Mouse (Mus musculus) kidney, embryonic 16.5 days (tissue): Measurements from ENCODE around the gene Rab34. TPM values are rescaled to one million over a fixed set of nuclear protein-coding genes. Genes with fewer than 3 reads are reported as not detected.

ENCODE experiments used
- ATAC-seq: fragments of 200-750 bp; cut with Nextera tagmentation; 2 replicates; pipeline ENCODE4 v1.8.0; 2017; ENCODE audit warnings: moderate TSS enrichment; ENCODE audit not compliant: low FRiP score, low TSS enrichment
- H3K27ac ChIP-seq: fragments of 300-500 bp; sonication (generic); 2 replicates; pipeline ENCODE4 v1.5.1; 2014; ENCODE audit warnings: low read length
- H3K27me3 ChIP-seq: fragments of 300-500 bp; sonication (generic); 2 replicates; pipeline ENCODE4 v1.6.1; 2014; ENCODE audit warnings: low read length, control low read depth, mixed read lengths; ENCODE audit not compliant: insufficient read depth
- H3K36me3 ChIP-seq: fragments of 300-500 bp; sonication (generic); 2 replicates; pipeline ENCODE4 v1.6.1; 2014; ENCODE audit warnings: low read length, control low read depth, mixed read lengths; ENCODE audit not compliant: insufficient read depth
- H3K4me1 ChIP-seq: fragments of 300-500 bp; sonication (generic); 2 replicates; pipeline ENCODE4 v1.6.1; 2014; ENCODE audit warnings: low read length, control low read depth, mixed read lengths; ENCODE audit not compliant: insufficient read depth
- H3K4me2 ChIP-seq: fragments of 300-500 bp; sonication (generic); replicated peaks from 2 replicates; pipeline ENCODE4 v1.6.1; 2014; ENCODE audit warnings: low read depth, low read length
- H3K4me3 ChIP-seq: fragments of 300-500 bp; sonication (generic); 2 replicates; pipeline ENCODE4 v1.5.1; 2014; ENCODE audit warnings: mild to moderate bottlenecking, low read length
- H3K9ac ChIP-seq: fragments of 300-500 bp; sonication (generic); replicated peaks from 2 replicates; pipeline ENCODE4 v1.6.1; 2014; ENCODE audit warnings: low read length
- H3K9me3 ChIP-seq: fragments of 300-500 bp; sonication (generic); 2 replicates; pipeline ENCODE4 v1.6.1; 2016; ENCODE audit warnings: low read length, control low read depth
- WGBS: fragments of 180-500 bp; shearing (Covaris S2); extraction: QIAGEN DNeasy Blood & Tissue Kit; methylation state at CpG from one replicate; pipeline ENCODE4 v1.1.7; 2014; 5-methylcytosine and 5-hydroxymethylcytosine counted together
- polyA plus RNA-seq: library from polyadenylated mRNA; unstranded; fragments of >200 nt; fragmentation: Nextera tagmentation; extraction: Ambion mirVana; gene quantifications from 2 replicates; pipeline ENCODE4 v1.2.1, GENCODE M21; 2015

Rab34 gene
- polyA plus RNA-seq, 1 experiment from 2014 or later, result 130 TPM

DNA sequence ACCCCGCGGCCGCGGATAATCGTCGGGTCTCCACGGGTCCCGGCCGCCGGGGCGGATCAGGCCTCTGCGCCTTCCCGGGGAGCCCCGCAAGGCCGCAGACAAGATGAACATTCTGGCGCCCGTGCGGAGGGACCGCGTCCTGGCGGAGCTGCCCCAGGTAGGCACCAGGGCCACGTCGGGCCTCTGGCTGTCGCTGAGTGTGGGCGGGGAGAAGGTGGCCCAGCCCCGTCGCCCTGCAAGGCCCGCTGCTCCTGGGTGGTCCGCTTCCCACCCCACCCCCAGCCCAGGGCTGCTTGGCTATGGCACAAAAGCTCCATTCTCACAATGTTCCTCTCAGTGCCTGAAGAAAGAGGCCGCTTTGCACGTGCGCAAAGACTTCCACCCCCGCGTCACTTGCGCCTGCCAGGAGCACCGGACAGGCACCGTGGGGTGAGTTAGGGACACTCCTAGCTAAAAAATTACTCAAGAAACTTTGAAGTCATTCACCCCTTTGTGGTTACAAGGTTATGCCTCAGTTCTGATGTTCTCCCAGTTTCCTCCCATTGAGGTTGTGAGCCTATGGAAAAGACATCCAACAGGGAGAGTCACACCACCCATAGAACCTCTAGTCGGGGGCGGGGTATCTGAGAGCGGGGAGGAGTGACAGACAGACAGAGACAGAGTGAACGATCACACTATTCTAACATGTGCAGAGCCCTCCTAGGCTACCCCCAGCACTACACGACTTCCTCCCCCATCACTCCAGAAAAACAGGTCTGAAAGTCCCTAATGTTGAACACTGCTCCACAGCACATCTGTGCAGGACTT is 1.2 kb downstream of the Rab34 start:
- under 1% methylated on average over 42 of the region's 42 CpGs for WGBS
- ATAC-seq, result peak; percentile 92

DNA sequence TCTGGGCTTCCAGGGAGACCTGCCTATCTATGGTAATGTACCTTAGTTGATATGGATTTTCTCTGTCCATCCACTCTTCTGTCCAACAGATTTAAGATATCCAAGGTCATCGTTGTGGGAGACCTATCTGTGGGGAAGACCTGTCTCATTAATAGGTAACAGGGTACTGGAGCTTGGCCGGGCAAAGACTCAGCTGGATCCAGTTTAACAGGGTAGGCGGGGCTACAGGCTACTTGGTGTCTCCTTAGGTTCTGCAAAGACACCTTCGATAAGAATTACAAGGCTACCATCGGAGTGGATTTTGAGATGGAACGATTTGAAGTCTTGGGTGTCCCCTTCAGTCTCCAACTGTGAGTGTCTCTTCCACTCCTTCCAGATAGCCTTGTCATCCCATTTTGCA is 1.8 kb downstream of the Rab34 start:
- Histone ChIP-seq H3K4me1 (peaks cover 30% of the 10 kb centered on the region), H3K27ac (peak overlapping the region; percentile 100), H3K36me3 (peaks cover 21% of the 10 kb centered on the region), H3K27me3 (no peaks in the 10 kb centered on the region), H3K4me2 (peak overlapping the region; percentile 58), H3K9ac (peak overlapping the region; percentile 96), H3K4me3 (peak overlapping the region; percentile 81), H3K9me3 (no peaks in the 10 kb centered on the region)
- ATAC-seq, result no peak
- 42% methylated on average over 6 of the region's 6 CpGs for WGBS

More for the DNA sequence above, 1.2 kb downstream of the Rab34 start:
- Histone ChIP-seq H3K27me3 (no peaks in the 10 kb centered on the region), H3K9me3 (no peaks in the 10 kb centered on the region), H3K4me1 (peaks cover 25% of the 10 kb centered on the region), H3K27ac (peak overlapping the region; percentile 100), H3K4me2 (peak overlapping the region; percentile 58), H3K36me3 (peaks cover 21% of the 10 kb centered on the region), H3K9ac (peak overlapping the region; percentile 96), H3K4me3 (peak overlapping the region; percentile 81)

DNA sequence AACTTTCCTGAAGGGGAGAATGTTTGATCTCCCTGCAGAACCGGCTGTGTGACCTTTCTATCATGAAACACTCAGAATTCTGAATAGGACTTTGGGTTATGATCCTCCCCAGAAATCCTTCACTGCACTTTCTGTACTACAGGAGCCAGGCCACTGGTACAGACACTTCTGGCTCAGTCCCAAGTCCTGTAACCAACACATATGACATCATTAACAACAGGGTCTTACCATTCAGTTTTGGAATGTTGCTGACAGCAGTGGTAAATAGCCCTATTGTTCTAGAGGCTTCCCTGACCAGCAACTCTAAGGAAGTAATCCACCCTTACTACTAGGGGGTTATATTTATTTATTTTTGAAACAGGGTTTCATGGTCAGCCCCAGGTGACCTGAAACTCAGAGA is 4.9 kb downstream of the Rab34 start, which contains the start of gene Proca1:
Proca1 (plus strand) TSS at position 280 of the 400 bp plus-strand sequence.
- Histone ChIP-seq H3K27me3 (no peaks in the 10 kb centered on the region), H3K4me2 (peak within 1 kb of the TSS; percentile 75), H3K9me3 (no peaks in the 10 kb centered on the region), H3K4me1 (peaks cover 23% of the 10 kb centered on the region), H3K9ac (peak within 1 kb of the TSS; percentile 64), H3K27ac (peak within 1 kb of the TSS; percentile 58; the same call in 1 of the 2 replicates), H3K4me3 (peak within 1 kb of the TSS; percentile 61), H3K36me3 (peaks cover 21% of the 10 kb centered on the region)
- no peak for ATAC-seq
- WGBS, result 71% methylated on average over 1 of the region's 1 CpGs

DNA sequence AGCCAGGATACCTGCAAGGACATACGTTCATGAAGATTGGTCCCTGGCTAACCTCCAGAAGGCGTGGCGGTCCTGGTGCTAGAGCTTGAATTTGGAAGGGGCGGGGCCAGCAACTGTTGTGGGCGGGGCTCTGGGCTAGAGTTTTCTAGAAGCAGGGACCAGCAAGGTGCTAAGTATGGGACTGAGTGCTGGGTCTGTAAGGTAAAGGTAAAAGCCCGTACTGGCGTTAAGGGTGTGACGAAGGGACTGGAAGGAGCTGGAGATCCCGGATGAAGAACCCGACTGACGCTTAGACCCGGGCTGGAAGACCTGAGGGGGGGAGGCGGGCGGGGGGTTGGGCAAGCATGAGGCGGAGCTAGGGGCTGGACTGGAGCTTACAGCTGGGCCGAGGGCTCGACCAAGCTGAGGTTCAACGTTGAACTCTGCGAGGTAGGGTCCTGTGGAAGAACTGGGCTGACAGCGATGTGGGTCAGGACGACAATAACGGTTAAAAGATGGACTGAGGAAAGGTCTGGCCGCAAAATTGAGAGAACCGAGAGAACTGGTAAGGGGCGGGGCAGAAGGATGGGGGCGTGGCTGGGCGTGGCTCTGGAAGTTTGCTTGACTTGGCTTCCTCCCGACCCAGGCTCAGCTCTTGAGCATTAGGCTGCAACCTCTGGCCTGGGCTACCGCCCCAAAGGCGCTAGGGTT is 6.3 kb downstream of the Rab34 start:
- H3K9me3 ChIP-seq, result no peaks in the 10 kb centered on the region
- H3K4me1 ChIP-seq, result peaks cover 23% of the 10 kb centered on the region
- H3K27ac ChIP-seq, result peak overlapping the region; percentile 58
- ATAC-seq, result peak; percentile 75
- H3K36me3 ChIP-seq, result peaks cover 21% of the 10 kb centered on the region
- 2% methylated on average over 30 of the region's 30 CpGs for WGBS
- H3K4me2 ChIP-seq, result peak overlapping the region; percentile 75
- peak overlapping the region; percentile 64 for H3K9ac ChIP-seq
- H3K4me3 ChIP-seq, result peak overlapping the region; percentile 61
- H3K27me3 ChIP-seq, result no peaks in the 10 kb centered on the region

DNA sequence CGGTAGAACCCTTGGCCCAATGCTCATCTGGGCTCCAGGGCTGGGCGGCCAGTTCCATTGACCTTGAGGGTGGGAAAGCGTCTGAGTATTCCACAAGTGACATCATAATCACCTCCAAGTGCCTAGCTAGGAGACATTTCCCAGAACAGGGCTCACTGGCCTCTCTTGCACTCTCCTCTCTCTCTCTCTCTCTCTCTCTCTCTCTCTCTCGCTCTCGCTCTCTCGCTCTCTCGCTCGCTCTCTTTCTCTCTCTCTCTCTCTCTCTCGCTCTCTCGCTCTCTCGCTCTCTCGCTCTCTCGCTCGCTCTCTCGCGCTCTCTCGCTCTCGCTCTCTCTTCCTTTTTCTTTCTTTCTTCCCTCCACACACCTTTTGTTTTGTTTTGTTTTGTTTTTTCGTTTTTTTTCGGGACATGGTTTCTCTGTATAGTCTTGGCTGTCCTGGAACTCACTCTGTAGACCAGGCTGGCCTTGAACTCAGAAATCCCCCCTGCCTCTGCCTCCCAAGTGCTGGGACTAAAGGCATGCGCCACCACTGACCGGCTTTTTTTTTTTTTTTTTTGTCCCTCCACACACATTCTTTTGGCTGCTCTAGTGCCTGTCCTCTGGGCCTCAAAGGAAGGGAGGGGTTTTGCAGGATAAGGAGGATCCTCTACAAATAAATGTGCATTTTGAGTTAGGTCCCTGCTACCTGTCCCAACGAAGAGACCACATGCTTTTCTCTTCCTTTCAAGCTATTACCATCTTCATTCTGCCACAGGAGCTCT is 7.1 kb downstream of the Rab34 start:
- Histone ChIP-seq H3K9ac (peak overlapping the region; percentile 64), H3K27me3 (no peaks in the 10 kb centered on the region), H3K36me3 (peaks cover 21% of the 10 kb centered on the region), H3K4me2 (peak overlapping the region; percentile 75), H3K9me3 (no peaks in the 10 kb centered on the region), H3K4me3 (peak overlapping the region; percentile 61), H3K27ac (peak overlapping the region; percentile 38; the same call in 1 of the 2 replicates), H3K4me1 (peaks cover 16% of the 10 kb centered on the region)
- WGBS, result 69% methylated on average over 22 of the region's 23 CpGs
- no peak for ATAC-seq

DNA sequence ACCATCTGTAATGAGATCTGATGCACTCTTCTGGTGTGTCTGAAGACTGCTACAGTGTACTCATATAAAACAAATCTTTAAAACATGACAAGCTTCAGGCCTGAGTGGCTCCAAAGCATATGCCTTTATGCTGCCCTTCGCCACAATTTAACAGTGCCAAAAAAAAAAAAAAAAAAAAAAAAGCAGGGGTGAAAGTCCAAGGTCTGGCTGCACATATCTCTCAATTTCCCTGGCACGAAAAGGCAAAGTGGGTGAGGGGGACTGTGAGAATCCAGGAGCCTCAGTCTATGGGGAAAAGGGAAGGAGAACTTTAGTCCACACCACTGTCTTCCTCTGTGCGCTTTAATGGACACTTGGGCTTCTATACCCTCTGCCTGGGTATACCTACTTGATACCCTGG is 14.1 kb downstream of the Rab34 start:
- Histone ChIP-seq H3K27ac (no peak overlapping the region), H3K9me3 (no peaks in the 10 kb centered on the region), H3K9ac (no peak overlapping the region), H3K4me1 (peaks cover 12% of the 10 kb centered on the region), H3K27me3 (no peaks in the 10 kb centered on the region), H3K36me3 (peaks cover 19% of the 10 kb centered on the region), H3K4me2 (no peak overlapping the region), H3K4me3 (no peak overlapping the region)
- ATAC-seq, result no peak
- 86% methylated on average over 3 of the region's 3 CpGs for WGBS

DNA sequence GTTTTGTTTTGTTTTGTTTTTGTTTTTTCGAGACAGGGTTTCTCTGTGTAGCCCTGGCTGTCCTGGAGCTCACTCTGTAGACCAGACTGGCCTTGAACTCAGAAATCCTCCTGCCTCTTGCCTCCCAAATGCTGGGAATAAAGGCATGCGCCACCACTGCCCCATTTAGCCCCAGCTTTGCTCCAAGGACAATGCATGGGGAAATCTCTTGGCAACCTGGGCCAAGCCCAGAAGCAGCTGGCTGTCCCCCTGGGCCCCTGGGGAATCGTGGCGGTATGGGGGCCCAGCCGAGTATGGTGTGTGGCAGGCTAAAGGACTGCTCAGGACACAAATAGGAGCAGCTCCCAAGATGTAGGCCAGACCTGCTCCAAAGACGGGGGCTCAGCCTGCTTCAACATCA is 16.1 kb downstream of the Rab34 start:
- Histone ChIP-seq H3K4me3 (no peak overlapping the region), H3K27ac (no peak overlapping the region), H3K9me3 (no peaks in the 10 kb centered on the region), H3K9ac (no peak overlapping the region), H3K36me3 (peaks cover 37% of the 10 kb centered on the region), H3K4me2 (no peak overlapping the region), H3K4me1 (peaks cover 12% of the 10 kb centered on the region), H3K27me3 (no peaks in the 10 kb centered on the region)
- ATAC-seq, result no peak
- 95% methylated on average over 6 of the region's 6 CpGs for WGBS

DNA sequence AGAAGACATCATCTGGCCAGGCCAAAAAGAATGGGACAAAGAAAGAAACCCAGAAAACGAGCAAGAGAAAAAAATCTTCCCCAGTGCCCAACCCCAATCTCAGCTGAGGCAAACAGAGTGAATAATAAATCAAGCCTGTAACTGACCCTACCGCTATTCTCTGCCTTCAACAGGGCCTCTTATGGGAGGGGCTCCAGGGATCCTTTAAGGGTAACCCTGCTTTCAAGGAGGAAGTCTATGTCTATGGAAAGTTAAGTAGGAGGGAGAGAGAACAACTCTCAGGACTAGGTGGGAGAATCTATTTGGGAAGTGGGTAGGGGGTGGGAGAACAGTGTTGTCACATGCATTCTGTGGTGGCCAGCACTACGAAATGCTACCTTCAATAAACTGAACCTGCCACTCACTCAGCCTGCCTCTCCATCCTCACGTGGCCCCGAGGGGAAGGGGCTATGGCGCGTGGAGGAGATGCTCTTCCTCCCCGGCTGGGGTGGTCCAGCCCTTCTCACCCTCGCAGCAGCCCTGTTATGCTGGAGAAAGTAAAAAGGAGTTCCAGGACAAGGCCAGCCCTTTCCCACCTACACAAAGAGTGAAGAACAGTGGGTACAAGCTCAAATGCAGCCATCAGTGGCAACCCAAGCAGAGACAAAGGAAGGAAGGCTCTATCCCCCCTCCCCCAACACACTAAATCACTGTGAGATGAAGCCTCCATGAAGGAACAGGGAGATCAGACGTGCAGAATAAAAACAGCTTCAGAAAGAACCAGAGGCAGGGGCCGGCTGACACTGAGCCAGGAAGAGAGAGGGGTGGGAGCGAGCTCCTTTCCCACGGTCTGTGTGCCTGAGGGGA is 17.4 kb downstream of the Rab34 start:
- Histone ChIP-seq H3K9ac (no peak overlapping the region), H3K4me1 (peaks cover 12% of the 10 kb centered on the region), H3K36me3 (peaks cover 49% of the 10 kb centered on the region), H3K27me3 (no peaks in the 10 kb centered on the region), H3K4me3 (no peak overlapping the region), H3K9me3 (no peaks in the 10 kb centered on the region), H3K4me2 (no peak overlapping the region), H3K27ac (peak overlapping the region; percentile 31)
- 25% methylated on average over 13 of the region's 13 CpGs for WGBS
- peak; percentile 37; the same call in 1 of the 2 replicates for ATAC-seq

DNA sequence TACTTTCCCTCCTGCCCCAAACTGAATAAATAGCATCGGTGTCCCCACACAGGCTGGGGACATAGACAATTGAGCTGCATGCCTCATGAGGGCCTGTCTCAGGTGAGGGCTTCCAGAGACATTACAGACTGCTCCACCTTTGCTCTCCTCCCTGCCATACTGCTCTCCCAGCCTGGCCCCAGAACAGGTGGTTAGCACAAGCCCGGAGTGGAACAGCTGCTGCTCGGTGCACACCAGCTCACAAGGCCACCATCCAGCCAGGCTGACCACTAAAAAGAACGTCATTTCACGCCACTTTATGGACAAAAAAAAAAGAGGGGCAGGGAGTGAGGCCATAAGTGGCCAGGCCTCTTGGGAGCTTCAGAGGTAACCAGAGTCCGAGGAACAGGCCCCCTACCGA is 19.0 kb downstream of the Rab34 start:
- Histone ChIP-seq H3K27me3 (no peaks in the 10 kb centered on the region), H3K9me3 (no peaks in the 10 kb centered on the region), H3K4me2 (no peak overlapping the region), H3K36me3 (peaks cover 63% of the 10 kb centered on the region), H3K4me3 (no peak overlapping the region), H3K27ac (no peak overlapping the region), H3K9ac (no peak overlapping the region), H3K4me1 (peaks cover 12% of the 10 kb centered on the region)
- 86% methylated on average over 7 of the region's 7 CpGs for WGBS
- no peak for ATAC-seq
